Mouse (Mus musculus) brain, embryonic 14.5 days (tissue): ENCODE measurements around the gene Oaz2.

Experiments
- CTCF ChIP-seq: fragments of 200-500 bp; IDR thresholded peaks from 2 replicates; pipeline ENCODE4 v1.5.1; 2012; ENCODE audit warnings: inconsistent platforms, mild to moderate bottlenecking, moderate library complexity, borderline replicate concordance; ENCODE audit not compliant: insufficient read depth, insufficient read length; ENCODE audit errors: extremely low read depth
- POLR2A ChIP-seq: fragments of 200-500 bp; IDR thresholded peaks from 2 replicates; pipeline ENCODE4 v1.6.1; 2012; ENCODE audit warnings: mild to moderate bottlenecking, inconsistent platforms, borderline replicate concordance; ENCODE audit not compliant: poor library complexity, insufficient read depth, insufficient read length, severe bottlenecking; ENCODE audit errors: extremely low read depth

DNA sequence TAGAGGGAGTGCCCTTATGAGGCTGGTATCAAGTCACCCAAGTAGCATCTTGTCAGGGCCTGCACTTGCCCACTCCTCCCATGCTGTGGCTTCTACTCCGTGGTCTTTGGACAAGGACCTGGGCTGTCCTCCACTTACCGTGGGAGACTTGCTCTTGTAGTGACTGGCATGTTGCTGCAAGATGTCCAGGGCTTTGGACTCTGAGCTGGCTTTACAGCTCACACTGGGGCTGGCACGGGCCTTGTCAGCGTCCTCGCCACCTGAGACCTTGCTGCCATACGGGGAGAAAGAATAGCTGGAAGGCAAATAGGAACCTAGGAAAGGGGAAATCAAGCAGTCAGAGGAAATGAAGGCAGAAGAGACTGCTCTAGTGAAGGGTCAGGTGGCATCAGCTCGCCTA, 29.6 kb downstream of the Oaz2 start:
- TF ChIP-seq CTCF, result no peak
- TF ChIP-seq POLR2A, result no peak
